Mouse (Mus musculus): ENCODE data around the gene Pbp2.

Gene Pbp2

GRCm38 (mm10) chr6:135310305-135310704 lies at the start of gene Pbp2:
Gene Pbp2, minus strand, starts transcription at chr6:135310405.
- DNase-seq, result no peak

DNA sequence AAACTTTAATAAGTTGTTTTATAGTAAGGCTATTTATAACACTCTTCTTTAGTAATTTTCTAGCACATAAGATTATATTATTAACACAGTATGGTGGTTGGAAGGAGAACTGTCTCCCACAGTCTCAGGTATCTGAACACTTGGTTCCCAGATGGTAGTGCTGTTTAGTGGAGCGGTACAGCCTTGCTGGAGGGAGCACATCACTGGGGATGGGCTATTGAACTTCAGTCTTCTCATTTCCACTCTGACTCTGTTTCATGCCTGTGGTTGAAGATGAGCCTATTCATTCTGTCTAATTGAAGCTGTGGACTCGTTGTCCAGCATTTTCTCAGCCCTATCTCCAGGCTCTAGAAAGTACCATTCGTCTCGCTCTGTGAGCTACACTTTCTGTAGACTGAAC lies 44.7 kb upstream of the Pbp2 start:
- no peak for DNase-seq

GRCm38 (mm10) chr6:135352537-135352936 lies 42.3 kb upstream of the Pbp2 start:
- DNase-seq, result no peak

- DNase-seq, result no peak
Observed at GRCm38 (mm10) chr6:135351638-135352302, 41.6 kb upstream of the Pbp2 start.

DNA sequence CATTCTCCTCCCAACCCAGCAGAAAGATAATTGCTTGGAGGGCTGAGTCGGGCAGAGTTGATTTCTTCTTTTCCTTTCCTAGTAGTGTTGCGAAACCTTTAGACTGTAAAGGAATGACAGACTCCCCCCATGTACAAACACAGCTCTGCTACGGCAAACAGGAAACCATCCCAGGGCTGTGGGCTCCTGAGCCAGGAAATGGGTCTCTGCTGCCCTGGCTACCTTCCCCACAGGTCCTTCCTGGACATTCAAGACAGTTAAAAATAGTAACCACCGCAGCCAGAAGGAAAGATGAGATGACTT lies 30.8 kb upstream of the Pbp2 start:
- DNase-seq, result no peak

GRCm38 (mm10) chr6:135340355-135341075 lies 30.3 kb upstream of the Pbp2 start:
- no peak for DNase-seq

DNA sequence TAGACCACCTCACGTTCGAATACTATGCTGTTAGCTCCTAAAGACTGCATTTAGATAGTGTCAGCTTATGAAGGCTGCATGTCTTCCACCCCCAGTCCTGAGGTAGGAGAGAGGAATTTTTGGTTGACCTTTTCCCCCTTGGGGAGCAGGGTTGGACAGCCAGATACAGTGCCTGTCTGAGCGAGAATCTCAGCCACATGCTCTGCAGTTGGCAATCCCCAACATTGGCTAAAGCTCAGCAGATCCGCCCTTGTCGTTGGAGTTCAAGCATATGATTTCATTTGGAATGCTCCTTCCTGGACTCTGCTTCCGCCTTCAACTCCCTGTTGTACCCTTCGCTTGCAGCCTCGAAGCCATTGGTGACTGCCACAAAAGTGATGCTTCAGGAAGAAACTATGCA lies 26.2 kb upstream of the Pbp2 start:
- DNase-seq, result no peak

DNA sequence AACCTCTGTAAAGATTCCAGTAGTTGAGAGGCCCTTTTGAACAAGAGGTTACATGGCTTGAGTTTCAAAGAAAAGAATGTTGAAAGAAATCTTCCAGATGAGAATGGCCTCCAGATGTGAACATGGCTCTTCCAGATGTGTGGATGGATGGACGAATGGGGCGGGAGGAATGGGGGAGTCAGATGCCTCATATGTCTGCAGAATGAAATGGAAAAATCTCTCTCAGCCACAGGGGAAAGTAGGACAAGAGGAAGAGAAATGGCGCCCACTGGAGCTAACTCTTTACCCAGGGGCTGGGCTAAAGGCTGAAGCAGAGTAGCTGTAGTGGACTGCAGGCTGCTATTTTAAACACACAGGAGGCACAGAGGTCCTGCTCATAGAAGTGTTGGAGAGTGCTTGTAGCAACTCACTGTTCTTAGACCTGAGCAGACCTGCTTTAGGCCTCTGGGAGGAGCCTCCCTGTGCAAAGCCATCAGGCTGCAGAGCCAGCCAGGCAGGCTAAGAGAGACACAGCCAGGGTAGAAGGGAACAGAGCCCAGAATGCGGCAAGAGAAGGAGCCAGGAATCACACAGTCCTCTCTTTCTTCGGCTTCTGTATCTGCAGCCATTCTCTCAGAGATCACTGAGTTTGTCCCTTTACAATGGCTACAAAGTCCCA lies 23.9 kb upstream of the Pbp2 start:
- DNase-seq, result no peak

DNA sequence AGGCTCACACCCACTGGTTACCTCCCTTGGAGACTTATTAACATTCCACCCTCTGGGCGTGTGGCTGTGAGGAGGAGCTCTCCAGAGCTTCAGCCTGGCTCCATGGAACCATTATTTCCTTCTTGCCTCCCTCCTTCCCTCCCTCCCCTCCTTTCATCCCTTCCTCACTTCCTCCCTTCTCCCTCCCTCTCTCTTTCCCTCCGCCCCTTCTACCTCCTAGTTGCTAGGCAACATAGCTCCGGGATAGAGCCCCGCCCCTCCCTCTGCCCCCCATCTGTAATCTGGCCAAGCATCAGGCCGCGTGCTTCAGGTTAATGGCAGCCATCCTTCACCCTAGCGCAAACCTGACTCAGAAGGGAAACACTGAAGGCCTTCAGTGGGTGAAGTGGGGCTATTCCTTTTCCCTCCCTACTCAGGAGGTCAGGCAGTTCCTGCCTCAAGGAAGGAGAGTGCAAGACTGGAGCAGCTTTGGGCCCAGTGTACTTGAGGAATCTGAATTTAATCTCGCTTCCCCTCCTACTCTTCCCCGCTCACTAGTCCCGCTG lies 22.6 kb upstream of the Pbp2 start:
- DNase-seq, result no peak

DNA sequence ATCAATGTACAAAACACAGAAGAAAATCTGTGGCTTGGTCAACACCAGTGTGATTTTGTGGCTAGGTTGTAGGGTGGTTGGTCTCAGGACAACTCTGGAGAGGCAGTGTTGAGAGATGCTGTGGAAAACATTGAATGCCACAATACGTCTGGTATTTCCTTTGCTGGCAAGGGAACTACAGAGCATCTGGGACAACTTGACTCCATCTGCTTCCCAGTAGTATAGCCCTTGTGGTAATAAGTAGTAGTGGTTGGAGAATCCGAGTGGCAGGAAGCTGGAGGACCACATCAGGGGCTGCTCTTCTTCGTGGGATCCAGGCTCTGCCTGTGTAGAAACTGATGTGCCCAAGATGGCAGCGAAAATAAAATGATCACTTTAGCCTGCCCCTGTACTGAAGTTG lies 21.7 kb upstream of the Pbp2 start:
- DNase-seq, result no peak

DNA sequence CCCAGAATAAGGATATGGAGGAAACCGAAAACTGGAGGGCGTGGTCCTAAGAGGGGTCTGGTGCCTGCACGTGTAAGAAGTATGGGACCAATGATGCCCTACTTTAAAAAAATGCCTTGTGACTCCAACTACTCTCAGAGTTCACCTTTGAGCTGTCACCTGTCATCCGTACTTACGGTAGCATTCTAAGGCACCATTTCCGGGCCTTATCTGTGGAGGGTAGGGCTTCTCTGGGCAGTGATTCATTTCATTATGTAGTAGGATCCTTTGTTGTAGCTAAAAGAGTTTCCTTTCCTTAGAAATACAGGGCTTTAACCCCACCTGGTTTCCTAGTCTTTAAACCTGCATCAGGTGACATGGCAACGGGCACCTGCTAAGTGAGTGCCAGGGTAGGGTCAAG lies 16.6 kb upstream of the Pbp2 start:
- no peak for DNase-seq

DNA sequence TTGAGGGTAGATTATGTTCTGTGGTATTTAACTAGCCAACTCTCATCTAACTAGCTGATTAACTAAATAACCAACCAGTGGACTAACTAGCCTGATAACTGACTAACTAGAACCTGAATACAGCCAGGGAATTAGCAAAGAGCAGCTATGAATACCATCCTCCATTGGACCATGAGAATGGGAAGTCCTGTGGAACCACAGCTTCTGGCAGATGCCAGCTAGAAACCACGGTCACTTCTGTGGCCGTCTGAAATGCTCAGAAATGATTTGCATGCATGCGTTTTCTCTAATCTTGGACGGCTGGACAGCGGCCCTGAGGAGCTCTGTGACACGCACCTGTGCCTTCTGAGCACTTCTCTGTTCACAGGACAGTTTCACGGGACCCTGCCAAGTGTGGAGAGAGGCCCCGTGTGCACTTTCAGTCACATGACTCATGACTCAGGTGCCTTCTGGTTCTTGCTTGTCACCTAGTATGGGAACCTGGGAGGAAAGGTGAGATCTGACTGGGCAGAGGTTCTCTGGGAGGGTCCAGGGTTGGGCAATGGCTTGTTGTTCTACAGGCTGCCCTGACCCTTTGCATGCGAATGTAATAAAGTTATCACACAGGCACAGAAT lies 14.6 kb upstream of the Pbp2 start:
- no peak for DNase-seq

DNA sequence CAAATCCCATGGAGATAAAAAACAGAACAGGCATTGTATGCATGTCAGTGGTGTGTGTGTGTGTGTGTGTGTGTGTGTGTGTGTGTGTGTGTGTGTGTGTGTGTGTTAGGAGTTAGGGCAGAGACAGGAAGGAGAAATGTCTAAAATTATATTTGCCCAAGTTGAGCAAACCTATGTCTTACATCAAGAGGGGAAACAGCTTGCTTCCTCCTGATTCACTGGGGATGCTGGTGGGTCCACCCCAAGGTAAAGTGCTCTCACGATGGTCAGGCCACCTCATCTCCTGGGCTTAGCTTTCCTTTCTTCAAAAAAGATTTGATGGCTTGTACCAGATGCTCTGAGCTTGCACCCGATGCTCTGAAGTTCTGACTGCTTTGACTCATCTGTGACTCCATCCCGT lies 13.9 kb upstream of the Pbp2 start:
- DNase-seq, result no peak

GRCm38 (mm10) chr6:135323311-135323982 lies 13.2 kb upstream of the Pbp2 start:
- peak; percentile 8 for DNase-seq

GRCm38 (mm10) chr6:135322749-135323148 lies 12.5 kb upstream of the Pbp2 start:
- no peak for DNase-seq

DNA sequence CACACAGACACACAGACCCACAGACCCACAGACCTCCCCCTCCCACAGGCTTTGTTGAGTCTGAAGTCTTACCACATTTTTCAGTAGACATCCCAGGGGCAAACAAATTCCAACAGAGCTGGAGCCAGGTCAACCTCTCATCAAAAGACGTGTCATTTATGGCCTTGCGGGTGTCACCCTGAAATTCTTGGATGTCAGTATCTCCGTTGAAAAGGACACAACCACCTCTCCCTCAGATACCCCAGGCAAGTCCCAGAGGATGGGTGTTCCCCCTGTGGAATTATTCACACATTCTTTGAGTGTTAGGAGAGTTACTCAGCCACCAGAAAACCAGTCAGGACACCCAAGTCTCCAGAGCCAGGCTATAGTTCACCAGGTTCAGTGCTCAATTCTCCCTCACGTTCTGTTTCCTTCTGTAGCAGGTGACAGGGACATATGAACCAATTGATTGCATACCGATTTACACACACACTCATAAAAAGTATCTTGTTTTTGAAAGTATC lies 9.3 kb upstream of the Pbp2 start:
- no peak for DNase-seq

- DNase-seq, result no peak
Observed at GRCm38 (mm10) chr6:135316141-135316540, 5.9 kb upstream of the Pbp2 start.

DNA sequence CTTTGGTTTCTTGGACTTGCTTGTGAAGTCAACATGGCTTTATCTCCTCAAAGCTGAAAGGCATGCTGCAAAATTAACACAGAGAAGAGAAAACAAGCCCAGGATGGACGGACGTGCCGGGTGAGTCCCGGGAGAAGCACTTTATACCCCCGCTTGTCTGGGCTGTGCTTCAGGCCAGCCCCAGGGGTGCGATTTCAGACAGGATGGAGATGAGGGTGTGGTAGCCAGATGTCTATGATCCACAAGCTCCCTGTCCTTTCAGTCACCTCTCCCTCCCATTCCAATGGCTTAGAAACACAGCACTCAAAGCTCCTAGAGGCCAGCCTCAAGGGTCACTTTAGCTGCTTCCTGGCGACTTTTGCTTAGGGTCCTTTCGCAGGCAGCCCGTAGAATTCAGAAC lies 3.8 kb upstream of the Pbp2 start:
- DNase-seq, result no peak

DNA sequence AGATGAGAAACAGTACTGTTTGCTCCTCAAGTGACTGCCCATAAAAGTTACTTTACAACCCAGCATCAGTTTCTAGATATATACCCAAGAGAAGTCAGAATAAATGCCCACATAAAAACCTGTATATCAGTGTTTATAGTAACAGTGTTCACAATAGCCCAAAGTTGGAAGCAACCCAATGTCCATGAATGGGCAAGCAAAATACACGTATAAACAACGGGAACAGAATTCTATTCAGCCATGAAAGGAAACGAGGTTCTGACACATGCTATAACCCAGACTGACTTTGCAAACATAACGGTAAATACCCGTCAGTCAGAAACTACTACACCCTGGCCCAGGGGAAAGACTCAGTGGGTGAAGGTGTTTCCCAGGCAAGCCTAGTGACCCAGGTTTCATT lies 1.8 kb upstream of the Pbp2 start:
- DNase-seq, result no peak

- DNase-seq, result no peak
Observed at GRCm38 (mm10) chr6:135304576-135305260, 5.5 kb downstream of the Pbp2 start.

- no peak for DNase-seq
Observed at GRCm38 (mm10) chr6:135302421-135303125, 7.6 kb downstream of the Pbp2 start.

GRCm38 (mm10) chr6:135300469-135300868 lies 9.7 kb downstream of the Pbp2 start:
- no peak for DNase-seq

Measured in cerebellum, adult 11 months (tissue).